Mouse (Mus musculus) left cerebral cortex, postnatal 25 days (tissue): ENCODE measurements around the gene Esrrb. TPM values are rescaled to one million over a fixed set of nuclear protein-coding genes. Genes with fewer than 3 reads are reported as not detected.
A peak's percentile ranks its signal among the peaks of the same experiment; 100 is the strongest.

ENCODE experiments used
- DNase-seq, 2 experiments: peaks; one replicate each; pipeline ENCODE4 v3.0.0; 2022; ENCODE audit warnings: low spot score in 2 of 2, mixed read lengths in 1 of 2
- intact Hi-C: fragments of 180-260 bp; cut with DNase I; formaldehyde crosslinking; loops from one replicate; pipeline ENCODE4 v1.15.1; 2025
- total RNA-seq, 2 experiments: library from RNA; stranded (reverse); gene quantifications; 2 replicates each; pipeline ENCODE4 v1.2.3; 2021

Esrrb gene
- total RNA-seq, 2 experiments from 2014 or later: 1.4 to 1.7 TPM

DNA sequence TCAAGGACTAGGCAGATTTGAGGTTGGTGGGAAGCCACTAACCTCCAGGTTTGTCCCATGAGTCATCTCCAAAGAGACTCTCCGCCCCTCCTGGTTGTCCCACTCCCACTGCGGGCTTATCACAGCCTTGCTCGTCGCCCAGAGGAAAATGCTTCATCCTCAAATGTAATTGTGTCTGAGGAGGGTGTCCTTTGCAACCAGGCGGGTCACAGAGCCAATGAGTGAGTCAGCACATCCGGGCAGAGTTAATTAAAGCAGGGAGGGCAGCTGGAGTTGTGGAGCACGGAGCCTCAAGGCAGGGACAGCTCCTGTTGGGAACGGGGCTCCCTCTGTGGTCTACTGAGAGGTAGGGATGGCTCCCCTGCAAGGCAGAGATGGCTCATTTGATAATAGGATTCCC is 37.8 kb downstream of the Esrrb start:
- DNase-seq: no peak
- intact Hi-C loops: no loop called here

DNA sequence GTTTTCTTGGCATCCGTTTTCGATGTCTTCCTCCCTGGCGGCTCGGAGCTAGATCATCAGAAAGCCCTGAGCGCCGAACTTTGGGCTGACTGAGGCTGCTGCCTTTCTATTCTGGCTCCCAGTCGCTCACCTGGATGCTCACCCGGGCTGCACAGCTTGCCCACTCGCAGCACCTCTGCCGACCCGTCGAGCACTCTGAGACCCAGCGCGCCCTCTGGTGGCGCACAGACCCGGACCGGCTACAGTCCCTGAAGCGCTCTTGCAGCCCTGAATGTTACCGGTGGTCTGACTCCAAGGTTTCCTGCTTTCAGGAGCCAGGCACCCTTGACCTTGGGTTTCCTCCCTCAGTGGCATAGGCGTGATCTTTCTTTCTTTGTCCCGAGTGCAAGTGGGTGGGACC is 41.8 kb downstream of the Esrrb start:
- intact Hi-C loops: loop anchor here (1.0 kb wide), 1 partner anchor 269 kb away; no protein-coding TSS in a partner anchor
- DNase-seq: peak; percentile 60 to 66

- DNase-seq: peak; percentile 44 to 70
- intact Hi-C loops: no loop called here
Measured at GRCm38 (mm10) chr12:86421490-86421904, 60.6 kb downstream of the Esrrb start.

DNA sequence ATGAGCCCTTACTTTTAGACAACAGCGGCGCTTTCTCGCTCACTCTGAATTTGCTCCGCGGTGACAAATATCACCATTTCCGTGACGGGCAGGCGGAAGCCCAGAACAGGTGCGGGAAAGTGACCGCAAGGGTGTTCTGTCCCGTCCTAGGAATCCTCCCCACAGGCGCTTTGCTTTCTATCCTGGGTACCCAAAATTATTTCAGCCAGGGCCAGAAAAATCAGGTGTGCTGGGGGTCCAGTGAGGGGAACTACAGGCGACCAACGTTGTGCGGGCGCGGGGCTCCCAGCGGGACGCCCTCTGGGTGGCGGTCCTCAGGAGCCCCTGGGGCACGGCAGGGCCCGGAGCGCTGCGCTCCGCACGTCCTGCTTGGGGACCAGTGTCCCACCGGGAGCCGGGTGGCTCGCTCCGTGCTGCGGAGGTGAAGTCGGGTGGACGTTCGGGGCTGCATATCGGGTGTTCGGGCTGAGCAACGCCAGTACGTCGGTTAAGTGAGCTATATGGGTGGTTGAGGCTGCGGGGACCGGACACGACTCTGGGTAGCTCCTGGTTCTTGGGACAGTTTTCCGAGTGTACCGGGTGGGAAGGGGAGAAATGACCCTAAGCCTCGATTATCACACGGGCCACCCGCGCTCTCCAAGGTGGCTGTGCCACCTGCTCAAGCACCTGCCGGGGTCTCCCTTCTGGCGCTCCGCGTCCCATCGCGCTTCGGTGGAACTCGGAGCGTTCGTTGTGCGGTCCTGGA is 61.4 kb downstream of the Esrrb start:
- DNase-seq: no peak
- intact Hi-C loops: no loop called here

DNA sequence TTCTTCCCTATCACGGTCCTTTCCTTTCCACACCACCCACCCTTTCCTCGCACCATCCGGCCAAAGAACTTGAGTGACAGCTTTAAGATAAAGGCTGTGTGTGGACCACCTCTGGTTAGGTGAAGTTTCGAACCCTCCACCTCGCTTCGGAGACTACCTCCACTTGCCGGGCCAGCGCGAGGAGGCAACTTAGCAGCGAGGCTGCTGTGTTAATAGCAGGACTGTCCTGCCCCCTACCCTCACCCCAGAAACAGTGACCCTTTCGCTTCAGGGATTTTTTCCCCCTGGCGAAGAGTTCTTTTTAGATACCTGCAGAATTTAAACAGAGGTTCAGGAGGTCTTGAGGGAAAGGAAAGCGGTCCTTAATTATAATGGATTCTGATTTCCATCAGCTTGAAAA is 62.2 kb downstream of the Esrrb start:
- intact Hi-C loops: no loop called here

DNA sequence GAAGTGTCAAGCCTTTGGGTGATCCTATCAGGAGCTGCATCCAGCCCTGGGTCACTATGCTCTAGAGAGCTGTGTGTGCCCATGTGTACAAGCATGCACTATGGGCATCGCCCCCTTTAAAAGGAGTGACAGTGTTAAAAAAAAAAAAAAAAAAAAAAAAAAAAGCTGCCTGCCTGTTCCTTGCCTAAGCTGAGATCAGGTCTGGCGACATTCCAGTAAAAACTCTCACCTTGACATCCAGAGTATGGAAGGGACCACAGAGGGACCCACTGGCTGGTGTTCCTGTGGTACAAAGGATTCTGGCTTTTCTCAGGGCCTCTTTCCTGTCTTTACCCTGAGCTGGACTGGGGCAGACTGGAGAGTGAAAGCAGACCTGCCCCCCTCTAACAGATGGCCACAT is 66.7 kb downstream of the Esrrb start:
- DNase-seq: no peak
- intact Hi-C loops: no loop called here

More for the DNA sequence above, 62.2 kb downstream of the Esrrb start:
- DNase-seq: no peak

- no peak for DNase-seq
- intact Hi-C loops: loop anchor here (5.0 kb wide), 1 partner anchor 181 kb away; no protein-coding TSS in a partner anchor
Measured at GRCm38 (mm10) chr12:86431671-86432070, 70.8 kb downstream of the Esrrb start.

GRCm38 (mm10) chr12:86433371-86433821 is 72.5 kb downstream of the Esrrb start:
- peak; percentile 71 to 89 for DNase-seq
- intact Hi-C loops: loop anchor here (1.0 to 5.0 kb wide), 2 partner anchors 179 to 301 kb away; no protein-coding TSS in a partner anchor

DNA sequence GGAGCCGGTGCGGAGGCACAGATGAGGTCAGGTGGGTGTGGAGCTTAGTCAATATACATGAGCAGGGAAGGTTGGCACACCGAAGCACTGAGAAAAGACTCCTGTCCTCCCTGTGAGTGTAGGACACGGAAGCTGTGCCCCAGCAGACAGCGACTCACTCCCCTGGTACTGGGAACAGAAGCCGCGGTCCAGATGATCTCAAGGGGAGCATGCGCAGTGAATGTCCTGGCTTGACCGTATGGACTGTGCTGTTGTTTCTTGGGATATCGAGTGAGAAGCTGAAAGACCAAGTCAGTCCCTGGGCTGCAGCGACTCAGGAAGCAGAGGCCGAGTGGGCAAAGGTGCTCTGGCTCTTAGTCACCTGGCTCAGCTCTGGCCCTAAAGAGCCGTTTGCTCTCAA is 74.7 kb downstream of the Esrrb start:
- DNase-seq: no peak
- intact Hi-C loops: no loop called here

GRCm38 (mm10) chr12:86450848-86451247 is 89.9 kb downstream of the Esrrb start:
- intact Hi-C loops: loop anchor here (10.0 kb wide), 1 partner anchor 154 kb away; no protein-coding TSS in a partner anchor
- DNase-seq: no peak

DNA sequence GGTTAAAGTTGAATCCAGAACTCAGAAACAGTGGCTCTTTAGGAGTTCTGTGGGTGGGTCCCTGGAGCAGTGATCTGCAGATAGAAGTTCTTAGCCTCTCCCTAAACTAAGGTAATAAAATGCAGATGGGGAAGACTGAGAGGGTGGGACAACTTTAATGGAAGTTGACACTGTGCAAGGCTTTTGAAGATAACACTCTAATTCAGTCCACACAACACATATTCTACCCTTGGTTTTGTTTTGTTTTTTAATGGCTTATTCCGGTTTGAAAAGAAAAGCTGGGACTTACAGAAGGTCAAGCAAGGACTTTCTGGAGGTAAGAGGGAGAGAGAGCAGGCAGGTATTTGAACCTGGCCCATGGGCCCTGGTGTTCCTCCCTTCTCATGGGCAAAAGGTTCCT is 94.1 kb downstream of the Esrrb start:
- intact Hi-C loops: loop anchor here (10.0 kb wide), 1 partner anchor 150 kb away; no protein-coding TSS in a partner anchor
- DNase-seq: no peak

DNA sequence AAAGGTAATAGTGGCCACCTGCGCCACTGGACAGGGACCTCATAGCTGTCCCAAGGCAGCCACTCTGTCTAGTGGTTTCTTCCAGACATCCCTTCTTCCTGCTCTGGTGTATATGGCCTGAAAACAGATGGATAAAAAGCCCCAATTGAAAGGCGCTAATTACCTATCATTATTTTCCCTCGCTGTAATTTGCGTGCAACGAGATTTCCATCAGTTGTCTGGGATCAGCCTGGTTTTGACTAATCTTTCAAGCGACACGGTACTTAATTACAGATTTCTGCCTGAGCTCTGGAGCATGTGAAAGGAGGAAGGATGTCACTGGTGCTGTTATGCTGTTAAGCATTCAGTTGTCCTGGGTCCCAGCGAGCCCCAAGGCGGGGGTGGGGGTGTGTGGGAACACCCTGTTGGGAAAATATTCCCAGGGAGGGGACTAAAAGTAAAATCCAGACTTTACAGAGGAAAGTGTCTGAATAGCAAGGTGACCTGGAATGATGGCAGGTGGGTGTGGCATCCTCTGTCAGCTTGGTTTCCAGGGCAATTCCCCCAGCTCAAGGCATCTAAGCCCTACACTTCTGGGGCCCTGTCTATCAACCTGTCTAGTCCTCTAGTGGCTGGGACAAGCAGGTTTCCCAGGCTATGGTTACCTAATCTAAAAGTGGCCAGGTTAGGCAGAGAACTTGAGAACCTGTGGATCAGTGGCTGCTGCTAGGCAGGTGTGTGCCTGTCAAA is 102.0 kb downstream of the Esrrb start:
- no peak for DNase-seq
- intact Hi-C loops: no loop called here

DNA sequence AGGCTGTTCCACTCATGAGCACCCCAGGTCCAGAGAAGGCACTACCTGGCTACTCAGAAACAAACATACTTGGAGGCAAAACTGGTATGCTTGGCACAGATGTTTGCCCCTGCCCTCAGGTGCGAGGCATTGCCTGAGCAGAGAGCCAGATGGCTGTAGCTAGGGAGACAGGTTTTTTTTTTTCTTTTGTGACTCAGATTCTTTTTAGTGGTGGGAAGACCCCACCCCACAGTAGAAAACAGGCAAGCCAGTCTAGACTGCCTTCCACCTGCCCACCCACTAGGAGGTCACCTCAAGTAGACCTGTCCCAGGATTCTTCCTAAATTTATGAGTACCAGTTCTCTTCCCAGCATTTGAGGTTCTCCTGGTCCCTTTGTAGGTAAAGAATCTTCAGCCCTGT is 103.5 kb downstream of the Esrrb start:
- intact Hi-C loops: no loop called here
- no peak for DNase-seq

DNA sequence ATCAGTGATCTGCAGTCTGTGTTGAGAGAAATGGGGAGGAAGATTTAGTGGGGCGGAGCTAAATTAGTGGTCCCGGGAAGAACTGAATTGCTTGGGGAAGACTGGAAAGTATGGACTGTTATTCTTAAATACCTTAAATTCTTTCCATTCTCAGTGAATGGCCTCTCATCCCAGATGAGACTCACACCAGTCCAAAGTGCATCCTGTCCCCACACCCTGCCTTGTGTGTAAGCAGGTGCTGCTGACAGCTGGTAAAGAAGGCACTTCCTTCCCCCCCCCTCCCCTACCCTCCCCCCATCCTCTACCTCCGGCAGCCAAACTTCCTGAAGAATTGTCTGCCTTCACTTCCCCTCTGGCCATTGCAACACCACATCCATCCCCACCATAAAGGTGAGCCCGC is 105.3 kb downstream of the Esrrb start:
- no peak for DNase-seq
- intact Hi-C loops: no loop called here

DNA sequence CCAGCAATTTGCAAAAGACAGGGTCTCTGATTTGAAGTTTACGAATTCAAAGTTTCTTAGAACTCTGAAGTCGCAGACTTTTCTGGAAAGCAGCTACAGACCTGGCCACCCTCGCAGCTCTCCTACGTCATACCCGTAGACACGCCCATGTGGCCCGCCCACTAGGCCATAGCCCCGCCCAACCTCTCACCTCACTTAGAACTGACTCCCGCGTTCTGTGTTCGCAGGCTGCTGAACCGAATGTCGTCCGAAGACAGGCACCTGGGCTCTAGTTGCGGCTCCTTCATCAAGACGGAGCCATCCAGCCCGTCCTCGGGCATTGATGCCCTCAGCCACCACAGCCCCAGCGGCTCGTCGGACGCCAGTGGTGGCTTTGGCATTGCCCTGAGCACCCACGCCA is 109.0 kb downstream of the Esrrb start:
- intact Hi-C loops: no loop called here
- no peak for DNase-seq

DNA sequence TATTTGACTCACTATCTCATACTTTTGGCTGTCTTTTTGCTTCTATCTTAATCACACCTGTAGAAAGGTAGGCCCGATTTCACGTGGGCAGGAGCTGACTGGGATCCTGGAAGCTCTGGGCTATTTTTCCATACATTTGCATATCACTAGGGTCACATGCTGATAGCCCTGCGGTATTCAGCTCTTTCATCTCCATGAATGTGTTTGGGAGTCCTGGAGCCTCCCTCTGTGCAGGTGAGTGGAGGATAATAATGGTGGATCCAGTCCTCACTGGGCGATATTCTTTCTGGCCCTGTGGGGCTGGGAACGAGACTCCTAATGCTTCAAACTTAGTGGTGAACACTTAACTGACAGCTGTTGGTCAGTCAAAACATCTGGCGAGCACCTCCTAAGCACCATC is 110.0 kb downstream of the Esrrb start:
- DNase-seq: no peak
- intact Hi-C loops: no loop called here

- intact Hi-C loops: no loop called here
- DNase-seq: no peak
Measured at GRCm38 (mm10) chr12:86473630-86474029, 112.7 kb downstream of the Esrrb start.

- DNase-seq: no peak
- intact Hi-C loops: no loop called here
Measured at GRCm38 (mm10) chr12:86475994-86476393, 115.1 kb downstream of the Esrrb start.

DNA sequence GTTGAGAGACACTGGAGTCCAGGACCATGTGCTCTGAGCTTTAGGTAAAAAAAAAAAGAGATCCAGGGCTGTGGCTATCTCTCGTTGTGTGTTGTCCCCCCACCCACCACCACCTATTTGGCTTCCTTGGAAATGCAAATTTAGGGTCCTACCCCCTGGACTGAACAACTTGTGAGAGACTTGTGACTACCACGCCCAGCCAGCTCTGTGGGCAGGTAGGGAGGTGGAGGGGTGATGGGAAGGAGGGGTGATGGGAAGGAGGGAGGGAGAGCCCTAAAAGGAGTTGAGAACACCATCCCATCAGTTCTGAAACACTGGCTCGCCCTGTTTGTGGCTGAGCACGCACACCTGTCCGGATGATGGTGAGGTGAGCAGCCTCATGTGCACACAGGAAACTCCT is 118.0 kb downstream of the Esrrb start:
- DNase-seq: no peak
- intact Hi-C loops: no loop called here

DNA sequence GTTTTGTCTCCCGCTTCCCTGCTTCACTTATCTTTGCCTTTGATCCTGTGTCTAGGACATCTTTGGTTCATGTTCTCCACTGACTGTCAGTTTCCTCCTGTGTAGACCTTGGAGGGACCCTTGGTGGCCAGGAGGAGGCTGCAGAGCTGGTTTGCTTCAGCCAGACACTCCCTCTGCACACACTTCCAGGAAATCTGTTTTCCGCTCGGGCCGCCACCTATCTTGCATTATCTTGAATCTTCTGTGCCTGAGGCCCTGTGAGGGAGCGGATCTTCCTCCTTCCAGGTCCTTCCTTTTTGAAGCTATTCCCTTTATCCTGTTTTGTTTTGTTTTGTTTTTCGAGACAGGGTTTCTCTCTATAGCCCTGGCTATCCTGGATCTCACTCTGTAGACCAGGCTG is 121.1 kb downstream of the Esrrb start:
- intact Hi-C loops: no loop called here
- no peak for DNase-seq

DNA sequence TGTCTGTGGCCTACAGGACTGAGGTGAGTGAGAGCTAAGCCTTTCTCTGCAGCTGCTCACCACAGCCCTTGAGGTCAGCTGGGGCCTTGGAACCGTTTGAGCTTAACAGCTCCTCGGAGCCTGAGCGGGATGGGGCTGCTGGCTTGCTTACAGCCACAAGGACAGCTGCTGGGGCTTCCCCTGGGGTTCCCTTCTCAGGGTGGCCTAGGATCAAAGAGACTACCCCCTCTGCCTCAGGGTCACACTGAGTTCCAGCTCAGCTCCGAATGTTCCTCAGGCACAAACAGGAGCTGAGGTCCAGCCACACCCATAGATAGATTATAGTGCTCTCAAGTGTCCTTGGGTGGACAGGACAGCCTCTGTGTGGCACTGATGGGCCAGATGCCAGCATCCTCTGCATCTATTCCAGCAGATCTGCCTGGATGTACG is 122.5 kb downstream of the Esrrb start:
- intact Hi-C loops: no loop called here
- no peak for DNase-seq
